Mouse (Mus musculus): ENCODE measurements at regions not wholly inside any gene's neighbourhood (a gene's known extent, or its start where the extent isn't known, plus 50 kb on each side); places are given as distances from the start of the nearest gene placed in this dataset.
"Not testable (repeated sequence)": the region's sequence is repeated elsewhere in the genome, so short reads cannot be mapped to it uniquely, and the experiment has no call there.

DNA sequence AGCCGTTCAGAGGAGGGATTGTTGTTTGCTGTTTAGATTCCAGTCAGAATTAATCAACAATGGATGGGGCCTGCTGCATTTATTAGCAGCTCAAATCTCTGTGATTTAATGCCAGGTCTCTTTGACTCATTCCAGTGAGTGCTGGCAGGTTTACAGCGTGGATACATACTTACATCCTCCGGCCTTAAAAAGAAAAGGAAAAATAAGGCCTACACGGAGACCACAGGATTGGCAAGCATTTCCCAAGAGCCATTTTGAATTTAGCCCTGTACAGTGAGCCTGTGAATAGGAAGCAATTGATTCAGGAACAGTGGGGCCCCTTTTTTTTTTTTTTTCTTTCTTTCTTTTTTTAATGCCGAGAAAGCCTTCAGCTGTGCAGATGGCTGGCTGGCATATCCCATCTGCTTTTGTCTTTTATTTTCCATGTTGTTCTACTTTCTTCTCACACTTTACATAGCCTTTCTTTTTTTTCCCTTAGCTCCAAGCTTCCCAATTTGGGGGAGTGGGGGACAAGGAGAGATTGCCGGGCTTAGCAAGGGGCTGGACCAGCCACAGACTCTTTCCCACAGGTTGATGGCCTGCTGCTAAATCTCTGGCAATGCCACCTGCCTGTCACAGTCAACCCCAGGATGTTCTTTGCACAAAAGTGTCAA lies 92.6 kb upstream of the Gm5148 start:
- ATAC-seq = no peak

DNA sequence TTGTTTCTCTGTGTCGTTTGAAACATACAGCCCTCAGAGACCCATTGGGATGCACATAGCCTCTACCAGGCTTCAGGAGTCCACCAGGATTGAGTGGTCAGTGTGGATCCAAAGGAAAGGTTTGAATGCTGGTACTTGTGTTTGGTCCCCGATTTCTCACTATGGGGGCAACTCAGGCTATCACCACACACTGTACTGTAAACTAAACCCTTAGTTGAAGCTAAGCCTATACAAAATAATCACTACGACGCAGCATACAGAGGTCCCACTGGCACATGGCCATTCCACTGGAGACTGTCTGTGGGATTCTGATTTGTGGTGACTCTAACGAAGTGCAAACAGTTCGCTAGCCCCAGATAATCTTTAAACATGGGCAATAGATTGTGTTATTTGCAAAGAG lies 91.5 kb upstream of the Gm5148 start:
- no peak for ATAC-seq

DNA sequence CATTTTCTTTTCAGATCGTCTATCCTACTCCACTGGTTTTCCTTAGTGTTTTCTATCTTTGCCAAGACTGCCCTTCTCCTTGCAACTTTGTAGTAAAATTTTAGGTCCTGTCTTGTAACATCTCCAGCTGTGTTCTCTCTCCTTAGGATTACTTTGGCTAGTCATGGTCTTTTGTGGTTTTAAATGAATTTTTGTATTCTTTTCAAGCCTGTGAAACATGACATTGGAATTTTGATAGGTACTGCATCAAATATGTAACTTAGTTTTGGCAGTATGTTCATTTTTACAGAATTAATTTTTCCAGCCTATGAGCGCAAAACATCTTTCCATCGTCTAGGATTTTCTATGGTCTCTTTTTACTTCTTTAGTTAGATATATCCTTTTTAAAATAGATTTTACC lies 88.6 kb upstream of the Gm5148 start:
- ATAC-seq = no peak

DNA sequence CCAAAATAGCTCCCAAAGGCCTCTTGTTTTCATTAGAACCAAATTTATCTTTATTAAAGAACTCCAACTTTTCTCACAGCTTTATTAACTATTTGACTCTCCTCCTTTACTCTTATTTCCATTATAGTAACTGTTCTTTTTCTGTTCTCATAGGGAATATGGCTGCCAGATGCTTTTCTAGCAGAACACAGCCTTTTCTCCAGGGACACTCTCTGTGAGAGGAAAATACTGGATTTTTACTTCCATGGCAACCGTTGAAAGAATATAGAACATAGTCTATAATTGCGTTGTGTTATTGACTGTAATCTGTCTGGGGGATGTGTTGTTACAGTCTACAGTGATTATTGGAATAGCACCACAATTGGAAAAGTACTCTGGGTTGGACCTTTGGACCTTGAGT lies 87.1 kb upstream of the Gm5148 start:
- no peak for ATAC-seq

DNA sequence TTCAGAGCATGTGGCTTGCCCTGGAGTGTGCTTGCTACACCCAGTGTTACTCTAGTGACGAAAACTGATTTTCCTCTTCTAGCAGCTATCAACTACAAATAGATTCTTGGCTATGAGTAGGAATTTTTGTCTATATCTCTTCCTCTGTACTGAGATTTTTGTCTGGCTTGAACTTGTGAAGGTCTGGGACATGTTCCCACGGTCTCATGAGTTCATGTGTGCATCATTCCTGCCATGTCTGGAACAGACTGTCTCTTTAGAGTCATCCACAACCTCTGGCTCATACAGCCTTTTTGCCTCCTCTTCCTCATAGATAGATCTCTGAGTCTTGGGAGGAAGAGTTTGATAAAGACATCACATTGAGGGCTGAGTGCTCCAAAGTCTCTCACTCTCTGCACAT lies 86.5 kb upstream of the Gm5148 start:
- ATAC-seq = no peak

DNA sequence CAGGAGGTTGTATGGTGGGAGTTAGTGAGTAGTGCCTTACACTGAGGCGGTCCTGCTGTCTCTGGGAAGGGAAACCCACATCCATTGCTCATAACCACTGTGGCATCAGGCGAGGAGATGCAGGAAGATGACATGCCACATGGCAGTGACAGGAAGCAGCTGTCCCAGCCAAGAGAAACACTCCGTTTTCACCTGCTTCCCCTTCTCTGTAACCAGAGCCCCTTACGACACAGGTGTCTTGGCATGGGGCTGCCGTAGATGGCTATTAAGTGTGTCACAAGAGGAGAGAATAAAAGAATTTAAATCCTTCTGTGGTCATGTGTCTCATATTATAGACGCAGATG lies 81.5 kb upstream of the Gm5148 start:
- ATAC-seq = no peak

DNA sequence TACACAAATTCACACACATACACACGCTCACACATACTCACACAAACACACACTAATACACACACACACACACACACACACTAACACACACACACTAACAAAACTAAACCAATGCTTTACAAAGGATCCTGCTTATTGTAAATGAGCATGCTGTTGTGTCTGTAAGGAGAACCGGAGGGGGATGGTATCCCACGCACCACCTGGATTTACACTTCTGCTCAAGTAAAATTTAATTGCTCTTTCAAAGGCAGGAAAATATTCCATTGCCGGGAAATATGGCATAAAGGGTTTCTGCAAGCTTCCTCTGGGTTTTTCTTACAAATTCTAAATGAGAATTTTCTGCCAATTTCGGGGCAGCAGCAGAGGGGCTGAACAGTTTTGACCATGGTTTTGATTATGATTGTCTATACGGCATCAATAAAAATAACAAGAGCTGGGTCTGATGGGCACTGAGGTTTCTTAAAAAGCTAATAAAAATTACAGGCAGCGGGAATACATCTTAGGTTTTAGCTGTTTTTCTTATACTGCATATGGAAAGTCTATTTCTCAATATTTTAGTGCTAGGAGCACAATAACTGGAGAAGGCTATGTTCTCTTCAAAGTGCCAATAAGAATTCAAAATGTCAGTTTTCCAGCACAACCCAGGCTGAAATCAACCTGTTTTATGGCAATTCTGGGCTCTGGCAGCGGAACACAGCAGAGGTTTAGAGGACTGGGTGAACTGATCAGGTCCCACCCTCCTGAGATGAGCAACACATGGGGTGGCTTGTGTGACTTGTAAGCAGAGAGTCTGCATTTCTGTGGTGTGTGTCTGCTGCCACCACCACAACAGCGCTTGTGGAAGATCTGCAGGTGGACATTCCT lies 80.9 kb upstream of the Gm5148 start:
- ATAC-seq = no peak

DNA sequence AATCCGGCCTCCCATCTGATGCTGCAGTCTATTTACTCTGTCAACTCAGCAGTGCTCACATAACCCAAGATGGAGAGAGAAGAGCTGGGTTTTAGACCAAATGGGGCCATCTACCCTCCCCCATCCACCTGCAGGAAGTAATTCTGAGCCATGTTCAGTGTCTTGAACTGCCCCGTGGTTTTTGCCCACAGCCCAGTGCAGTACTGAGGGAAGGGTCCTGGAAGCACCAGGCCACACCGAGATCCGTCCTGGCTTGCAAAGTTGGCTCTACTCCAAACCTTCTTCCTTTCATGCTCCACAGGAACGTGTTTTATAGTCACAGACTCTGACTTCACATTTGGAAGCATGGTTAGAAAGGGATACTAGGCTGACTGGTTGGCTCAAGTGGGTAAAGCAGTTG lies 80.0 kb upstream of the Gm5148 start:
- no peak for ATAC-seq

DNA sequence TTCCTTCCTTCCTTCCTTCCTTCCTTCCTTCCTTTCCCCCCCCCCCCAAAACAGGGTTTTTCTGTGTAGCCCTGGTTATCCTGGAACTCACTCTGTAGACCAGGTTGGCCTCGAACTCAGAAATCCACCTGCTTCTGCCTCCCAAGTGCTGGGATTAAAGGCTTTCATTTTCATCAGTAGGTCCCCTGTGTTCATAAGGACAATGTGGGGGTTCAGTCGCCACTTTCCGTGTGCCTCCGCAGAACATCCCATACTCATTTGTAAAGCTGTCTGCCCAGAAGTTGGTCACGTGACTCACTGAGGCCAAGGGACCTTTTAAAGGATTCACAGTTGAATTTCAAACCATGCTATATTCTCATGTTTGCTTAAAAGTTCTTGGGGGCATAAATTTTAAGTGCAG lies 79.5 kb upstream of the Gm5148 start:
- ATAC-seq = not testable (repeated sequence)

DNA sequence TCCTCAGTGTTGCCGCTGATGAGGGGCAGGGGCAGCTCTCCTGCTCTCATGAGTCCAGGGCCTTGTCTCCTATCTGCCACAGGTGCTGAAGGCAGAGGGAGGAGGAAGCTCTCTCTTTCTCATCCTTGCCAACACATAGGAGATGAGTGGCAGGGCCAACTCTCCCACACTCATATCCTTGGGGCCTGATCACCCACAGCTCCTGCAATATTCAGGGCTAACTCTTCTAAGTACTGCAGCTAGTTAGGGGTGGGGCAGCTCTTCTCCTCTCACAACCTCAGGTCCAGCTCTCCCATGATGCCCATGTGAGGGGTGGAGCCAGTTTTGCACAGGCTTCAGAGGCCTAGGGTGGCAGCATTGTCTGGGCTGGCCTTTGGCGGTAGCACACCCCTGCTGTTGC lies 77.3 kb upstream of the Gm5148 start:
- ATAC-seq = no peak

DNA sequence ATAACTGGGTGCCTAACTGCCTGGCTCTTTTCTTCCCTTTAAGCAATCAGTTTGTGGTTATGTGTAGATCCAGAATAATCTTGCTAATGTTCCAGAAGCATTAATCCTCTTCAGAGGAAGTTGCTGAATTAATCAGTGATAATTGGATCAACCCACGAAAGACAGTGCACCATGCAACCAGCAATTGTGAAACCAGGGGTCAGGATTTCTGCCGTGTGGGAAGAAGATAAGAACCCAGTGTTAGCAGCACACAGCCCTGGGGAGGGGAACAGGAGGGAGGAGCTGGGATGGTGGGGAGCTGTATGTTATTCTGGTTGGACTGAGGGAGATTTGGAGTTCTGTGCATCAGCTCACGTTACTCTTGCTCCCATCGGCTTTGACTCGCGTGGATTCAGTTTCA lies 75.5 kb upstream of the Gm5148 start:
- ATAC-seq = no peak

DNA sequence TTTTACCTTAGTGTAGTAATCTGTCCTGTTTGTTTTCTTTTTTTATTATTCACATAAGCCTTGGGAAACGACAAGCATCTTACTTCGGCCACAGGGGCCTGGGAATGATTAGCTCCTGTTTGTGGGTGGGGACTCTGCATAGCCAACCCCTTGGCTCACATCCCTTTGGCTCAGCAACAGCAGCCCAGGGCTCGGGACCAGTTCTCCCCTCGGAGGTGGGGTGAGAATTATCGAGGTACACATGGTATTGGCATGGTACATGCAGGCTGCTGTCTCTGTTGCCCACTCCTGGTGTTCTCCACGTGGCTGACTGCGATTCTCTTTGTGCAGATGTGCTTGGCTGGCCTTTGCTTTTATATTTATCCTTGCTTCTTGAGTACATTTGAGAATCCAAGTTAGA lies 65.4 kb upstream of the Gm5148 start:
- no peak for ATAC-seq

DNA sequence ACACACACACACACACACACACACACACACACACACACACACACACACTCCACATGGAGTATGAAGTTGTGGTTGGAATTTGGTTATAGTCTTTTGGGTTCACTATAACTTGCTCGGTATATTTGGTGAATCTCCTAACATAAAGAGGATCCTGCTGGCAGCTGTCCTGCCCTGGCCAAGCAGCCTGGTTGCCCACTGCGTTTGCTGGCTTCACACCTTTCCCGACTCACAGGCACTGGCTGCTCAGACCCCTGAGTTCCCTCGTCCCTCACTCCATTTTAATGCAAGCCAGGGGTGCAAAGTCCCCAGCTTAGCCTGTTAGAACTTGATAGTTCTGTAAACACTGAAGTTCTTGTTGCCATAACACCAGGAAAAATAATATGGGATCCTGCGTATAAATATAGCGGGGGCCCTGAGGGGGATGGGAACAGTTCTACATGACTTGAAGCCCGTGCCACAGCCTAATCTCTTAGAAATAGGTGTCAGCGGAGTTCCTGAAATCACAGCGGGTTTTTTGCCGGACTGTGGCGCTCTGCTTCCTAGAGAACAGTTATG lies 64.9 kb upstream of the Gm5148 start:
- ATAC-seq = no peak

DNA sequence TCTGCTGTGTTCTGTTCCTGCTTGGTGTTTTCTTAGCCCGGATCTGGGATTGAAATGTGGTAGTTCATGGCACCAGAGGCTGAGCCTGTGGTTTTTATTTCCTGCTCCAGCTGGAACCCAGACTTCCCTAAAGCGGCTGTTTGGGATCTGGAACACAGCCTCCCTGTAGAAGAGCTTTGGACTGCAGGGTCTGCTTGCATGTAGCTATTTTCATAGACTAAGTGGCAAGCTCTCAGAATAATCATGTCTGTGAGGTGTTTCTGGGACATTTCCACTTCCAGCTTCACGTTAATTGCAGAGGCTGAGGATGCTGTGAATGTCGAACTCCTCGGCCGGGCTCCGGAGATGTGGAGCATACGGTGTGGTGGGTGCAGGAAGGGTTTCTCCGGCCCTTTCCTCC lies 64.1 kb upstream of the Gm5148 start:
- no peak for ATAC-seq

DNA sequence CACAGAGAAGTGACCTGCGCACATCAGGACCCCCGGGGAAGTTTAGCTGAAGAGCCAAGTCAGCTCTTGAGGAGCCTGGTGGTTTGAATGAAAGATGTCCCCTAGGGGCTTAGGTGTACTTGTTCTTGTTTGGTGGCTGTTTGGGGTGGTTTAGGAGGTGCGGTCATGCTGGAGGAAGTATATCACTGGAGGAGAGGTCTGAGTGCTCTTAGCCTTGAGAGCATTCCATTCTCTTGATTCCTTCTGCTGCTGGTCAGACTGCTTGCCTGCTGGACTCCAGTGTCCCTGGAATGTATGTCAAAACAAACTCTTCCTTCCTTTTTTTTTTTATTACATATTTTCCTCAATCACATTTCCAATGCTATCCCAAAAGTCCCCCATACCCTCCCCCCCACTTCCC lies 62.5 kb upstream of the Gm5148 start:
- ATAC-seq = no peak

DNA sequence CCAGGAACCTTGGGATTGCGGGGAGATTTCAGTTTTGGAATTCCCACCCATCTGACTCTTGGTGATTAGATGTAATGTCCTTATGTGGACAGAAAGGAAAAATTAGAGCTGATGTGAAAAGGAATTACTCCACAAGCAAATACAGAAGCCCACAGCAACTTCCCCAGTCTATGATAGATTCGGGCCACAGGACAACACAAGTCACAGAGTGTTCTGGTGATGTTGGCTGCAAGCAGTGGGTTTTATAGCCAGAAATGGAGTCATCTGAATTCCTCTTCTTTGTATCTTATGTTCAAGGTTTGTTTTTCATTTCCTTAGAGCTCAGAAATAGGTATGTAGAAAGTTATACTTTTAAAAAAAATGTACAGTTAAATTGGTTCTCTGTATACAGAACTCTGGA lies 56.8 kb upstream of the Gm5148 start:
- no peak for ATAC-seq

DNA sequence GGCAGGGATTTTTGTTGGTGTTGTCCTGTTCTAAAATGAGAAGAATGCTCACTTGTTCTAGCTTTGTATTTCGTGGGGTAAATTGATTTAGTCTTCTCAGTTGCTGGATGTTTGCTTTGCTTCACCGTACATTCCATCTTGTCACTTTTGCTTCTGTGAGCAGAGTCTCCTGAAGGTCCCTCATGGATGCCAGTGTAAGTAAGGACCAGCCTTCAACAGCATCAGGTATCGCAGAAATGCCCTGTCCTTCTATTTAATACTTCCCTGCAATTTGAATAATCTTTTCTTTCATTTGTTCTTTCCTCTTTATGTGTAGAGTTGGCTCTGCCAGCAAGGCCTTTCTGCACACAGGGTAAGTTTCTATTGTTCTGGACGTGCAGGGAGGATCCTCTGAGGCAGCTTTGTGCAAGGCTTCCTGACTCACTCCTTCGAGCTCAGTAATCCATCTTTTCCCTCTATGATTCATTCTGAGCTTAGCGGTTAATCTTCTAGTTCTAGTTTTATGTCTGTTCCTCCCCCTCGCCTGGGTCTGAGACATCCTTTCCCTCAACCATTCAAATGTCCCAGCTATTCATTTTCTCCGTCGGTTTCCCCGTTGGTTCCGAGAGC lies 55.7 kb upstream of the Gm5148 start:
- no peak for ATAC-seq

DNA sequence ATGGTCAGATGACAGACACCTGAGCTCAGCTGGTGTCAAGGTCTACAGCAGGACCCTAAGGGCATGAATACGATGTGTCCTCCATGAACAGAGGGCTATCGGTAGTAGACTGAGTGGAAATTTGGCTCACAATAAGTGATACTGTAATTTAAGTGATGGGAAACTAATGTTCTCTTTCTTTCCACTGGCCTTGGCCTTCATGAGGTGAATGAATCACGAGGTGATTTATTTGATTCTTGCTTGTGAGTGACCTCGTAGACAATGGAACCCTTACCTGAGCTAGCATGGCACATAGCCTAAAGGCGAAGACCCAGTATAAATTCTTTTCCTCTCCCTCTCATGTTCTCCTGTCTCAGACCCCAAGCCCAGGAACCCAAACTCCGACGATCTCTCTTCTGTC lies 54.1 kb upstream of the Gm5148 start:
- ATAC-seq = no peak

DNA sequence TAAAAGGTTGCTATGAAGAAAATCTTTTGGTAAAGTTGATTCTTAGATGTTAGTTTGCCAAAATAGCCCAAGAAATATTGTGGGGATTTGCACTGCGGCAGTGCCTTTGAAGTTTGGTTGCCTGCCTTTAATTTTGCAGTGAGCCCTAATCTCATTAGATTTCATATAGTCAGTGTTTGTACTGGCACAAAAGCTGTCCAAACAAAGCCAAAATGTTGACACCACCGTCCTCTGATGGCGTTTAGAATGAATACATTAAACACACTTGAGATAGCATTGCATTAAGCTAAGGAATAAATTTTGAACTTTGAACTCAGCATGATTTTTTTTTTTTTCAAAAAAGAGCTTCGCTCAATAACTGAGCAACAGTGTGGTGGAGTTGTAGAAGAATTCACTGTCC lies 51.9 kb upstream of the Gm5148 start:
- no peak for ATAC-seq
